Mouse (Mus musculus) CH12.LX (cell line): ENCODE measurements at regions not wholly inside any gene's neighbourhood (a gene's known extent, or its start where the extent isn't known, plus 50 kb on each side); places are given as distances from the start of the nearest gene placed in this dataset.

Source experiments
- DNase-seq: peaks from one replicate; pipeline ENCODE4 v3.0.0-alpha.2; 2013; ENCODE audit errors: extremely low read depth
- H3K27ac ChIP-seq: 2 replicates; pipeline ENCODE4 v1.5.1; 2012; ENCODE audit warnings: low read depth, mild to moderate bottlenecking, control low read depth, moderate library complexity; ENCODE audit not compliant: insufficient read depth
- H3K27me3 ChIP-seq: replicated peaks from 2 replicates; pipeline ENCODE3; 2012; ENCODE audit warnings: inconsistent platforms
- H3K36me3 ChIP-seq, 2 experiments: replicated peaks in 1 of 2; 2 replicates each; pipeline versions ENCODE3 to v1.6.1; 2012; ENCODE audit warnings: inconsistent platforms in 1 of 2, low read length in 1 of 2, mild to moderate bottlenecking in 1 of 2, mixed read lengths in 1 of 2, moderate library complexity in 1 of 2; ENCODE audit not compliant: control insufficient read depth in 1 of 2, insufficient read depth in 1 of 2
- H3K4me1 ChIP-seq, 2 experiments: 2 replicates each; pipeline ENCODE4 v1.6.1; 2012; ENCODE audit warnings: inconsistent platforms in 1 of 2, moderate library complexity in 1 of 2; ENCODE audit not compliant: insufficient read depth in 2 of 2, control insufficient read depth in 1 of 2
- H3K4me2 ChIP-seq: 2 replicates; pipeline ENCODE4 v1.6.1; 2012; ENCODE audit warnings: low read depth, mild to moderate bottlenecking, control low read depth; ENCODE audit not compliant: poor library complexity, insufficient read depth, severe bottlenecking
- H3K4me3 ChIP-seq, 3 experiments: fragments of 150-350 bp in 1 of 3; sonication (generic) in 1 of 3; replicated peaks in 1 of 3; 2 replicates each; pipeline versions ENCODE3 to v1.5.1; 2011 to 2012; ENCODE audit warnings: low read depth in 2 of 3, low read length in 2 of 3, mild to moderate bottlenecking in 2 of 3, moderate library complexity in 2 of 3, control low read depth in 1 of 3, improper control_type of control experiment in 1 of 3, inconsistent platforms in 1 of 3, mixed read lengths in 1 of 3; ENCODE audit not compliant: poor library complexity in 1 of 3
- H3K79me2 ChIP-seq: replicated peaks from 2 replicates; pipeline ENCODE4 v1.6.1; 2012; ENCODE audit warnings: mild to moderate bottlenecking, moderate library complexity; ENCODE audit not compliant: control insufficient read depth, poor library complexity, insufficient read depth, severe bottlenecking; ENCODE audit errors: extremely low read depth
- H3K9ac ChIP-seq: 2 replicates; pipeline ENCODE4 v1.6.1; 2012; ENCODE audit warnings: low read depth, mild to moderate bottlenecking, control low read depth, moderate library complexity; ENCODE audit not compliant: insufficient read depth
- H3K9me3 ChIP-seq: replicated peaks from 2 replicates; pipeline ENCODE3; 2012; ENCODE audit warnings: low read length, inconsistent platforms, mixed read lengths
- BHLHE40 ChIP-seq: IDR thresholded peaks from 2 replicates; pipeline ENCODE4 v1.6.1; 2011; ENCODE audit warnings: mild to moderate bottlenecking, low read depth, low read length, improper control_type of control experiment
- CHD2 ChIP-seq: IDR thresholded peaks from 2 replicates; pipeline ENCODE4 v1.6.1; 2011; ENCODE audit warnings: low read length, improper control_type of control experiment
- E2F4 ChIP-seq: IDR thresholded peaks from 2 replicates; pipeline ENCODE4 v1.6.1; 2011; ENCODE audit warnings: low read depth, low read length, improper control_type of control experiment; ENCODE audit not compliant: insufficient replicate concordance
- ELF1 ChIP-seq: IDR thresholded peaks from 2 replicates; pipeline ENCODE4 v1.6.1; 2014; ENCODE audit warnings: low read depth, mild to moderate bottlenecking, inconsistent platforms, low read length, improper control_type of control experiment
- EP300 ChIP-seq: IDR thresholded peaks from 2 replicates; pipeline ENCODE4 v1.6.1; 2011; ENCODE audit warnings: low read length, improper control_type of control experiment
- ETS1 ChIP-seq: conservative IDR thresholded peaks from 2 replicates; pipeline ENCODE4 v1.6.1; 2012; ENCODE audit warnings: low read depth, mild to moderate bottlenecking, inconsistent platforms, low read length, improper control_type of control experiment, moderate library complexity
- IRF4 ChIP-seq: IDR thresholded peaks from 2 replicates; pipeline ENCODE4 v1.6.1; 2014; ENCODE audit warnings: low read depth, mild to moderate bottlenecking, inconsistent platforms, low read length, improper control_type of control experiment
- JUN ChIP-seq: IDR thresholded peaks from 2 replicates; pipeline ENCODE4 v1.6.1; 2011; ENCODE audit warnings: low read depth, mild to moderate bottlenecking, low read length, improper control_type of control experiment, moderate library complexity; ENCODE audit not compliant: insufficient read depth
- KAT2A ChIP-seq: IDR thresholded peaks from 2 replicates; pipeline ENCODE4 v1.6.1; 2012; ENCODE audit warnings: low read length, improper control_type of control experiment, inconsistent platforms; ENCODE audit not compliant: insufficient replicate concordance
- MAX ChIP-seq: IDR thresholded peaks from 2 replicates; pipeline ENCODE4 v1.6.1; 2011; ENCODE audit warnings: low read length, improper control_type of control experiment
- MAZ ChIP-seq: IDR thresholded peaks from 2 replicates; pipeline ENCODE4 v1.6.1; 2012; ENCODE audit warnings: low read depth, mild to moderate bottlenecking, inconsistent platforms, low read length, improper control_type of control experiment, moderate library complexity
- MXI1 ChIP-seq: IDR thresholded peaks from 2 replicates; pipeline ENCODE4 v1.6.1; 2011; ENCODE audit warnings: mild to moderate bottlenecking, low read depth, low read length, improper control_type of control experiment
- NRF1 ChIP-seq: IDR thresholded peaks from 2 replicates; pipeline ENCODE4 v1.6.1; 2014; ENCODE audit warnings: low read depth, mild to moderate bottlenecking, inconsistent platforms, low read length, improper control_type of control experiment, moderate library complexity
- PAX5 ChIP-seq: IDR thresholded peaks from 2 replicates; pipeline ENCODE4 v1.6.1; 2012; ENCODE audit warnings: low read length, inconsistent platforms, mixed read lengths
- POLR2A ChIP-seq: IDR thresholded peaks from 2 replicates; pipeline ENCODE4 v1.6.1; 2011; ENCODE audit warnings: low read depth, mild to moderate bottlenecking, improper control_type of control experiment, low read length
- RAD21 ChIP-seq: IDR thresholded peaks from 2 replicates; pipeline ENCODE4 v1.6.1; 2011; ENCODE audit warnings: low read depth, mild to moderate bottlenecking, low read length, improper control_type of control experiment, moderate library complexity
- RCOR1 ChIP-seq: conservative IDR thresholded peaks from 2 replicates; pipeline ENCODE4 v1.6.1; 2012; ENCODE audit warnings: low read depth, mild to moderate bottlenecking, inconsistent platforms, low read length, improper control_type of control experiment
- SIN3A ChIP-seq: IDR thresholded peaks from 2 replicates; pipeline ENCODE4 v1.6.1; 2012; ENCODE audit warnings: low read length, improper control_type of control experiment, inconsistent platforms
- TBP ChIP-seq: conservative IDR thresholded peaks from 2 replicates; pipeline ENCODE4 v1.6.1; 2011; ENCODE audit warnings: low read depth, low read length, improper control_type of control experiment
- UBTF ChIP-seq: IDR thresholded peaks from 2 replicates; pipeline ENCODE4 v1.6.1; 2012; ENCODE audit warnings: low read depth, mild to moderate bottlenecking, inconsistent platforms, low read length, improper control_type of control experiment, moderate library complexity
- USF2 ChIP-seq: conservative IDR thresholded peaks from 2 replicates; pipeline ENCODE4 v1.6.1; 2011; ENCODE audit warnings: low read depth, low read length, improper control_type of control experiment
- ZKSCAN1 ChIP-seq: IDR thresholded peaks from 2 replicates; pipeline ENCODE4 v1.6.1; 2012; ENCODE audit warnings: low read depth, inconsistent platforms, low read length, improper control_type of control experiment, borderline replicate concordance
- ZMIZ1 ChIP-seq: IDR thresholded peaks from 2 replicates; pipeline ENCODE4 v1.6.1; 2012; ENCODE audit warnings: low read depth, mild to moderate bottlenecking, inconsistent platforms, low read length, improper control_type of control experiment
- ZNF384 ChIP-seq: IDR thresholded peaks from 2 replicates; pipeline ENCODE4 v1.6.1; 2012; ENCODE audit warnings: low read depth, low read length, improper control_type of control experiment, inconsistent platforms
- dilution Hi-C: fragments of 300-500 bp; cut with MboI; formaldehyde crosslinking; loops from 2 replicates; pipeline ENCODE4 v1.14.3; 2020; ENCODE audit warnings: low sequenced_read_pairs; ENCODE audit not compliant: extremely low pct_unique_long_range_greater_than_20kb, extremely low pct_ligation_motif_present
- in situ Hi-C: fragments of 300-500 bp; cut with MboI; formaldehyde crosslinking; loops from 3 replicates; pipeline ENCODE4 v1.14.3; 2019; ENCODE audit warnings: low sequenced_read_pairs, low pct_ligation_motif_present, low pct_unique_long_range_greater_than_20kb, mixed read lengths

GRCm38 (mm10) chr1:71967574-71968104, 244.5 kb downstream of the Mreg start:
- Histone ChIP-seq H3K4me2 (no peak overlapping the region), H3K27ac (no peak overlapping the region), H3K4me3 (no peak overlapping the region), H3K36me3 (no peaks in the 10 kb centered on the region), H3K79me2 (no peaks in the 10 kb centered on the region), H3K9ac (no peak overlapping the region)
- no peak for DNase-seq
- dilution Hi-C loops (no loop called here), in situ Hi-C loops (no loop called here)
- TF ChIP-seq POLR2A = no peak
- no peak for TF ChIP-seq CHD2
- TF ChIP-seq EP300 = no peak
- no peak for TF ChIP-seq MAZ
- no peak for TF ChIP-seq SIN3A
- no peak for TF ChIP-seq JUN
- TF ChIP-seq E2F4 = no peak
- no peak for TF ChIP-seq KAT2A
- TF ChIP-seq ETS1 = no peak
- TF ChIP-seq UBTF = no peak
- TF ChIP-seq RAD21 = no peak
- TF ChIP-seq USF2 = no peak
- TF ChIP-seq NRF1 = no peak
- no peak for TF ChIP-seq MXI1
- no peak for TF ChIP-seq IRF4
- TF ChIP-seq RCOR1 = no peak
- TF ChIP-seq ZKSCAN1 = no peak
- no peak for TF ChIP-seq ZMIZ1
- no peak for TF ChIP-seq BHLHE40
- TF ChIP-seq TBP = no peak
- TF ChIP-seq, all 38 proteins: peak for 0
- no peaks in the 10 kb centered on the region for H3K27me3 ChIP-seq
- no peaks in the 10 kb centered on the region for H3K4me1 ChIP-seq
- H3K9me3 ChIP-seq = no peaks in the 10 kb centered on the region

DNA sequence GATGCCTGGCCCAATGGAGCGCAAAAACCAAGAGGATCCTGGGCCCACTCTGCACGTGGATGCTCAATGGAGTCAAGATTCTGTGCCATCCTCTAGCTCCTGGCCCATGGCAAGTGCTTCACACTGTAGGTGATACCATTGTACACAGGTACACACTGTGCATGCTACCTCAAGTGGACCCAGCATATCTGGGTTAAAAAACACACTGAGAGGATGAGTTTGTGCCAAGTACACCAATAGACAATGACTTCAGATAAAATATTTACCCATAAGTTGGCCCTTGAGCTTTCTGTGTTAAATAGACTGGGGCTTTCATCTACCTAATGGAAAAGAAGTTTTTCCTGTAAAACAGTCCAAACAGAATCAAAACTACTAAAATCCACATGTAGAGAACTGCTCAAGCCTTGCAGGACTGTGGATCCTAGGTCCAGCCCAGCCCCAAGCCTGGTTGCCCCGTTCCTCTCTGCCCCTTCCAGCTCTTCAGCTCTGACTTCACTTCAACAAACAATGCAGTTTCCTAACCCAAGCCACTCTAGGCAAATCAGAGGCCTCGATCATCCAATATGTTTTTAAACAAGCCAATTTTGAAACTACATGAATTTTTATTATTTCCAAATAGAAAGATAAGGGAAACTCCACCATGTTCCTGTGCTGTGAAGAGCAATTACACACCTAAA, 247.5 kb downstream of the Mreg start:
- no peaks in the 10 kb centered on the region for H3K36me3 ChIP-seq
- TF ChIP-seq POLR2A (no peak), ZNF384 (no peak), MAX (no peak), PAX5 (no peak), ELF1 (no peak)
- DNase-seq = no peak
- H3K79me2 ChIP-seq = no peaks in the 10 kb centered on the region
- dilution Hi-C loops = no loop called here
- in situ Hi-C loops = no loop called here
- no peak overlapping the region for H3K4me3 ChIP-seq
- H3K9ac ChIP-seq = no peak overlapping the region
- H3K27ac ChIP-seq = no peak overlapping the region
- H3K27me3 ChIP-seq = no peaks in the 10 kb centered on the region
- H3K4me2 ChIP-seq = no peak overlapping the region
- no peaks in the 10 kb centered on the region for H3K9me3 ChIP-seq
- H3K4me1 ChIP-seq = no peaks in the 10 kb centered on the region
